Mouse (Mus musculus): ENCODE results near the gene Magea5. TPM values are rescaled to one million over a fixed set of nuclear protein-coding genes. Genes with fewer than 3 reads are reported as not detected.
"Not testable (repeated sequence)": the region's sequence is repeated elsewhere in the genome, so short reads cannot be mapped to it uniquely, and the experiment has no call there.

The Magea5 gene
- not detected in 2 replicates for polyA plus RNA-seq (2015; fragmentation: Nextera tagmentation; extraction: Ambion mirVana)

DNA sequence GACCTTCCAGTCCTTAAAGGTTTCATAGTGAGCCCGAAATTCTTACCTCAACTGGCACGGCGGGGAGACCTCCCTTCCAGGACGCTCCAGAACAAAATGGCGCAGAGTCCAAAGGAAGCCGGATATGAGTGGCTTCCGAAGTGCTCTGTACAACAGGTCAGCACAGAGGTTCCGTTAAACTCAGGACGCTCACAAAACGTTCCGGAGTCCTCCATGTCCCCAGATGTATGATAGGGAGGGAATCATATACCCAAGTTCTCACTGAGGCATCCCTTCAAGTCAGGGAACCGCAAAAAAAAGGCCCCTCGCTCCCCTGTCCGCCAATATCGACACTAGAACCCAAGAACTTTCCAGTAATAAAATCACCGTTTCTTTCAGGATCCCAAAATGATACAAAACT is at the start of gene Magea5:
Magea5 (minus strand) TSS at position 101 of the 400 bp plus-strand sequence.
- not testable (repeated sequence) for H3K36me3 ChIP-seq; H3K9me3 ChIP-seq (replicated peaks); H3K4me1 ChIP-seq (replicated peaks); DNase-seq; H3K4me2 ChIP-seq; H3K27ac ChIP-seq; H3K9ac ChIP-seq; H3K4me3 ChIP-seq (replicated peaks); H3K27me3 ChIP-seq; ATAC-seq (ENCODE audit: low read depth)
- WGBS (ENCODE audit: insufficient replicate concordance), result 65% methylated on average over 16 of the region's 16 CpGs

DNA sequence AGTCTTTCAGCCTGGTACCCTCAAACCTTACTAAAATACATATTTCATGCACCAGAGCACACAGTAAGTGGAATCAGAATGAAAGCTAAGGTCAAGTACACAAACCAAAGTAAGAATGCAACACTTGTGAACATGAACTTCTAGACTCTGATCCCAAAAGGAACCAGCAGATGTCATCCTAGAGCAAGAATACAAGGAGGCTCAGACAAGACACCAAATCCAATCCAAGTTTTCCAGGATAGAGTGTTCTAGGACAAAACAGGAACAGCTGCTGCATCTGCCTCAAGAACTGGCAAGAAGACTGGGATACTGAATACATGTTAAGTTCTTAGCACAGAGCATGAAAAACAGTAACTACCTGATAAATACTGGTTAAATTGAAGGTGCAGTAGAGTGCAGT is 35.1 kb upstream of the Magea5 start:
- Histone ChIP-seq H3K4me3 (replicated peaks) (no peak overlapping the region), H3K27ac (no peak overlapping the region), H3K4me2 (no peak overlapping the region), H3K36me3 (no peaks in the 10 kb centered on the region), H3K9me3 (replicated peaks) (no peaks in the 10 kb centered on the region), H3K4me1 (replicated peaks) (no peaks in the 10 kb centered on the region), H3K27me3 (no peaks in the 10 kb centered on the region), H3K9ac (no peak overlapping the region)
- DNase-seq (no peak), ATAC-seq (ENCODE audit: low read depth) (no peak)

- not testable (repeated sequence) for H3K9ac ChIP-seq; DNase-seq; H3K9me3 ChIP-seq (replicated peaks); H3K4me3 ChIP-seq (replicated peaks); ATAC-seq (ENCODE audit: low read depth); H3K4me1 ChIP-seq (replicated peaks); H3K36me3 ChIP-seq; H3K27ac ChIP-seq; H3K4me2 ChIP-seq; H3K27me3 ChIP-seq
- 50% methylated on average over 4 of the region's 4 CpGs for WGBS (ENCODE audit: insufficient replicate concordance)
Observed at GRCm38 (mm10) chrX:155093566-155093965, 30.6 kb upstream of the Magea5 start, which contains the start of gene Magea2. Gene Magea2, minus strand, starts transcription at chrX:155093666.

DNA sequence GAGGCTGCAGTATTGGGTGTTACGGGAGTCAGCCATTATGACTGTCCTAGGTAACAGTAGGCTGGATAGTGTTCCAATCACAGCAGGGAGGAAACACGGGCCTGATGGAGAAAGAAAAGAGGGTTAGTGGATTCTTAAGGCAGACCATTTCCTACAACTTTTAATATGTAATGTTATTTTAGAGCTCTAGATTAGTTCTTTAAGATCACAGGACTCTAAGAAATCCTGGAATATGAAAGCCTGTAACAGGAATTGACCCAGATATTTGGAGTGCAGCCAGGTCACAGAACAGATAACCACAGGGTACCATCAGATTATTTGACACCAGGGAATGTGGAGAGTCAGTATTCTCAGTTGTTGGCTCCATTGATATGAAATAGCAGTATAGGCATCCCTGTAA is 26.7 kb upstream of the Magea5 start, which contains the start of gene Magea1:
Magea1 (minus strand) TSS at position 101 of the 400 bp plus-strand sequence.
- not testable (repeated sequence) for H3K27me3 ChIP-seq; H3K36me3 ChIP-seq; DNase-seq; H3K4me2 ChIP-seq; H3K27ac ChIP-seq; H3K9me3 ChIP-seq (replicated peaks); H3K4me3 ChIP-seq (replicated peaks); ATAC-seq (ENCODE audit: low read depth); H3K9ac ChIP-seq; H3K4me1 ChIP-seq (replicated peaks)
- WGBS (ENCODE audit: insufficient replicate concordance), result 63% methylated on average over 1 of the region's 2 CpGs

Other genes with a start within 250 kb of the Magea5 start
- not detected in 2 replicates for gene Cldn34b1, start 172.9 kb downstream of the Magea5 start, polyA plus RNA-seq (2015; fragmentation: Nextera tagmentation; extraction: Ambion mirVana)
- not detected in 2 replicates for gene Magea6, start 127.2 kb downstream of the Magea5 start, polyA plus RNA-seq (2015; fragmentation: Nextera tagmentation; extraction: Ambion mirVana)
- gene Magea3, start 113.6 kb downstream of the Magea5 start, polyA plus RNA-seq (2015; fragmentation: Nextera tagmentation; extraction: Ambion mirVana), result not detected in 2 replicates
- not detected in 2 replicates for gene Magea8, start 67.3 kb downstream of the Magea5 start, polyA plus RNA-seq (2015; fragmentation: Nextera tagmentation; extraction: Ambion mirVana)
- not detected in 2 replicates for gene Magea1, start 26.6 kb upstream of the Magea5 start, polyA plus RNA-seq (2015; fragmentation: Nextera tagmentation; extraction: Ambion mirVana)
- not detected in 2 replicates for gene Magea2, start 30.5 kb upstream of the Magea5 start, polyA plus RNA-seq (2015; fragmentation: Nextera tagmentation; extraction: Ambion mirVana)
- not detected in 2 replicates for gene Cldn34b2, start 65.3 kb upstream of the Magea5 start, polyA plus RNA-seq (2015; fragmentation: Nextera tagmentation; extraction: Ambion mirVana)
- gene Sat1, start 153.3 kb upstream of the Magea5 start, polyA plus RNA-seq (2015; fragmentation: Nextera tagmentation; extraction: Ambion mirVana), result 75.5 and 84.7 TPM in 2 replicates
- gene Acot9, start 199.3 kb upstream of the Magea5 start, polyA plus RNA-seq (2015; fragmentation: Nextera tagmentation; extraction: Ambion mirVana), result 15.1 and 16.6 TPM in 2 replicates